Mouse (Mus musculus): ENCODE measurements around the gene Abca7.

DNA sequence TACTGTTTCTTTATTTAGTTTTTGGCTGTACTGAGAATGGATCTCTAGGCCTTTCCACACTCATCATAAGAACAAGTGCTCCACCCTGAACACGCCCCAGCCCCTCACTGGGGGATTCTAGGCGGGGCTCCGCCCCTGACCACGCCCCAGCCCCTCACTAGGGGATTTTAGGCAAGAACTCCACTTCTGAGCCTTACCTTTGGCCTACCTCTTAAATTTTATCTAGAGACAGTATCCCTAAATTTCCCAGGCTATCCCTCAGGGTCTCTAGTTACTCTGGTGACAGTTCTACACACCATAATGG lies 28.7 kb downstream of the Abca7 start:
- no peak for TF ChIP-seq CTCF (IDR thresholded peaks at IDR 0.05; ENCODE audit: low read depth, low read length)
- TF ChIP-seq GATA2 (IDR thresholded peaks at IDR 0.05; ENCODE audit: borderline replicate concordance, low read depth, low read length): no peak
- TF ChIP-seq TAL1 (conservative IDR thresholded peaks at IDR 0.05; ENCODE audit: low read depth, low read length): no peak
- no peak for TF ChIP-seq GATA1 (IDR thresholded peaks at IDR 0.05; ENCODE audit: borderline replicate concordance, low read length)

Measured in G1E (cell line).